Mouse (Mus musculus) liver, postnatal 0 days (tissue): Measurements from ENCODE around the gene Golph3l. TPM values are rescaled to one million over a fixed set of nuclear protein-coding genes. Genes with fewer than 3 reads are reported as not detected.
"Not testable (repeated sequence)": the region's sequence is repeated elsewhere in the genome, so short reads cannot be mapped to it uniquely, and the experiment has no call there.

Source experiments
- ATAC-seq: fragments of 200-750 bp; cut with Nextera tagmentation; 2 replicates; pipeline ENCODE4 v1.8.0; 2017; ENCODE audit warnings: mild to moderate bottlenecking, moderate library complexity
- DNase-seq: peaks from one replicate; pipeline ENCODE4 v3.0.0-alpha.2; 2016
- H3K27ac ChIP-seq: fragments of 300-500 bp; sonication (generic); 2 replicates; pipeline ENCODE4 v1.5.1; 2014; ENCODE audit warnings: antibody characterized with exemption, moderate library complexity, mild to moderate bottlenecking, low read depth
- H3K27me3 ChIP-seq: fragments of 300-500 bp; sonication (generic); 2 replicates; pipeline ENCODE4 v1.6.1; 2014; ENCODE audit warnings: low read length, control low read depth, mixed read lengths; ENCODE audit not compliant: insufficient read depth
- H3K36me3 ChIP-seq: fragments of 300-500 bp; sonication (generic); replicated peaks from 2 replicates; pipeline ENCODE4 v1.6.1; 2014; ENCODE audit warnings: mild to moderate bottlenecking, control low read depth, low read length, moderate library complexity, mixed read lengths; ENCODE audit not compliant: insufficient read depth
- H3K4me1 ChIP-seq: fragments of 300-500 bp; sonication (generic); 2 replicates; pipeline ENCODE4 v1.6.1; 2014; ENCODE audit warnings: antibody characterized with exemption, mild to moderate bottlenecking, control low read depth; ENCODE audit not compliant: insufficient read depth
- H3K4me2 ChIP-seq: fragments of 300-500 bp; sonication (generic); 2 replicates; pipeline ENCODE4 v1.6.1; 2014; ENCODE audit warnings: low read depth, mild to moderate bottlenecking, low read length, moderate library complexity, mixed read lengths
- H3K4me3 ChIP-seq: fragments of 300-500 bp; sonication (generic); 2 replicates; pipeline ENCODE4 v1.5.1; 2014; ENCODE audit warnings: low read depth, low read length
- H3K9ac ChIP-seq: fragments of 300-500 bp; sonication (generic); replicated peaks from 2 replicates; pipeline ENCODE4 v1.6.1; 2014; ENCODE audit warnings: mild to moderate bottlenecking, moderate library complexity
- H3K9me3 ChIP-seq: fragments of 300-500 bp; sonication (generic); 2 replicates; pipeline ENCODE4 v1.6.1; 2016; ENCODE audit warnings: mild to moderate bottlenecking, control low read depth, low read length, mixed read lengths
- CTCF ChIP-seq: sonication (generic); IDR thresholded peaks from 2 replicates; pipeline ENCODE4 v1.5.1; 2016; ENCODE audit warnings: antibody characterized with exemption, low read depth
- EP300 ChIP-seq: IDR thresholded peaks from 2 replicates; pipeline ENCODE4 v1.6.1; 2016; ENCODE audit warnings: antibody characterized with exemption, low read depth, mild to moderate bottlenecking
- WGBS: fragments of 180-500 bp; shearing (Covaris S2); extraction: QIAGEN DNeasy Blood & Tissue Kit; methylation state at CpG from one replicate; pipeline ENCODE4 v1.1.7; 2014; ENCODE audit not compliant: insufficient replicate concordance; 5-methylcytosine and 5-hydroxymethylcytosine counted together
- polyA plus RNA-seq: library from polyadenylated mRNA; unstranded; fragments of >200 nt; fragmentation: Nextera tagmentation; extraction: Ambion mirVana; gene quantifications from 2 replicates; pipeline ENCODE4 v1.2.1, GENCODE M21; 2015

Golph3l gene
- polyA plus RNA-seq, 1 experiment from 2014 or later = 11.3 TPM

DNA sequence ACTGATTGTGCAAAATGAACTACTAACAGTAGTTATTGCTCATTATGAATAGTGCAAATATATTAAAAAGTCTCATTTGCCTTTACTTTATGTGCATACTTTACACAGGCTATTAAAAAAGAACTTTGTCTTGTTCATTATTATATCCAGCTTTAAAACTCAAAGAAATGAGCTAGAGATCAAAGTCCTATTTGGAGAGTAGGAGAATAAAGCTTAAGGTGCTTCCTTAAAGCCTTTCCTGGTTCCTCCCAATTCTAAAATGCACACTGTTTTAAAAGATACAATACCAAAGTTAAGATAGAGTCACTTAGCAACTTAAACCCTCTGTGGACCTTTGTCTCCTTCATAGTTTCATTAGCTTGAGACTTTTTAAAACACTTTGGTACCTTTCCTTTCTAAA lies 10.0 kb downstream of the Golph3l start:
- Histone ChIP-seq H3K4me2 (no peak overlapping the region), H3K4me1 (no peaks in the 10 kb centered on the region), H3K36me3 (peaks cover 26% of the 10 kb centered on the region), H3K9ac (no peak overlapping the region), H3K4me3 (no peak overlapping the region), H3K27ac (no peak overlapping the region), H3K9me3 (no peaks in the 10 kb centered on the region), H3K27me3 (no peaks in the 10 kb centered on the region)
- TF ChIP-seq CTCF (no peak), EP300 (no peak)
- no peak for ATAC-seq
- no peak for DNase-seq

DNA sequence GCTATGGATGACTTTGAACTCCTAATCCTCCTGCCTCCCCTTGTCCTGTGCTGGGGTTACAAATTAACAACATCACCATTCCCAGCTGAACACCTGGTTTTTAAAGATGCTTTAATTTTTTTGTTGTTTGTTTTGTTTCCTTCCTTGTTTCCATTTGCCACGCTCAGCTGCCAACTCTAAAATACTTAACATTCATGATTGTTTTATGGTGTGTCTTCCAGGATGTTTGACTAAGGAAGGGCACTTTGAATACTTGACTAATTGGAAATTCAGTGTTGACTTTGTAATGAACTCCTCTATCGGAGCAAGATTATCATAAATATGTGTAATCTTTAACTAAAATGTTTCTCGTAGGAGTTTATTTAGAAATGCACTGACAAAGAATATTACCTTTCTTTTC lies 12.6 kb downstream of the Golph3l start:
- TF ChIP-seq CTCF (no peak), EP300 (no peak)
- ATAC-seq (no peak), DNase-seq (no peak)
- Histone ChIP-seq H3K36me3 (peaks cover 18% of the 10 kb centered on the region; the same call in 1 of the 2 replicates), H3K4me1 (no peaks in the 10 kb centered on the region), H3K9me3 (no peaks in the 10 kb centered on the region), H3K27me3 (no peaks in the 10 kb centered on the region), H3K4me2 (no peak overlapping the region), H3K9ac (no peak overlapping the region), H3K27ac (no peak overlapping the region), H3K4me3 (no peak overlapping the region)
- WGBS = 78% methylated on average over 3 of the region's 3 CpGs

DNA sequence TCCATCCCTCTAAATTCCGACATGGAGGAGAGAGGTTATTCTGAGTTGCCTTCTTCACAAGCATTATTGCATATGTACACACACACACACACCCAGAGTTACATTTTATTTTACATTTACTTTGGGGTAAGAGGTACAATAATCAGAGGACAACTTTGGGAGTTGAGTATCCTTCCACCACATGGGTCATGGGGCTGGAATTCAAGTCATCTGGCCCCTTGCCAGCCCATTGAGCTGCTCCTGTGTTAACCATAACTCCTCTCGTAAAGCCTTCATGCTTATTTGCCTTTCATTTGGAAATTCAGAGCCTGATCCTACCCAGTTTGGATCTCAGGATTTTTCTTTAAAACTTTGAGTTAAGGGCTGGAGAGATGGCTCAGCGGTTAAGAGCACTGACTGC lies 17.4 kb downstream of the Golph3l start:
- H3K36me3 ChIP-seq = peaks cover 46% of the 10 kb centered on the region
- H3K4me2 ChIP-seq = no peak overlapping the region
- H3K9me3 ChIP-seq = no peaks in the 10 kb centered on the region
- no peak for DNase-seq
- no peaks in the 10 kb centered on the region for H3K27me3 ChIP-seq
- H3K4me3 ChIP-seq = no peak overlapping the region
- H3K27ac ChIP-seq = no peak overlapping the region
- ATAC-seq = no peak
- 93% methylated on average over 3 of the region's 3 CpGs for WGBS
- H3K4me1 ChIP-seq = no peaks in the 10 kb centered on the region
- no peak overlapping the region for H3K9ac ChIP-seq
- no peak for TF ChIP-seq CTCF
- TF ChIP-seq EP300 = no peak

DNA sequence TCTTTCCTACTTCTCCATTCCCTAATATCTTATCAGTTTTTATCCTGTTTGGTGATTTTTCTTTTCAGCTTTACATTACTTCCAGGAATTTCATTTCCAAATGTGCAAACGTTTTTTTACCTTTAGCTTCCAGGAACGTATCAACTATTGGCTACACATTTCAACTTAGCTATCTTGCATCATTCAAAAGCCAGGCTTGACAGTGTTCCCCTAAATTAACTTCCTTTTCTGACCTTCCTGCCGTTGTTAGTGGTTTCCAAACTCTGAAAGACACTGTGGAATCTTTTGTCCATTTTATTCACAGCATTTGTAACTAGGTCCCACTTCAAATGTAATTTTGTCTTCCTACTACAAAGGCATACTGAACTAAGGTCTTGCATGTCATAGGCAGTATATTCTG lies 20.5 kb downstream of the Golph3l start:
- 47% methylated on average over 3 of the region's 3 CpGs for WGBS
- Histone ChIP-seq H3K9me3 (no peaks in the 10 kb centered on the region), H3K4me2 (no peak overlapping the region), H3K9ac (no peak overlapping the region), H3K36me3 (peaks cover 47% of the 10 kb centered on the region), H3K4me1 (no peaks in the 10 kb centered on the region), H3K4me3 (no peak overlapping the region), H3K27me3 (no peaks in the 10 kb centered on the region), H3K27ac (no peak overlapping the region)
- DNase-seq (no peak), ATAC-seq (no peak)
- TF ChIP-seq EP300 = no peak
- TF ChIP-seq CTCF = no peak

DNA sequence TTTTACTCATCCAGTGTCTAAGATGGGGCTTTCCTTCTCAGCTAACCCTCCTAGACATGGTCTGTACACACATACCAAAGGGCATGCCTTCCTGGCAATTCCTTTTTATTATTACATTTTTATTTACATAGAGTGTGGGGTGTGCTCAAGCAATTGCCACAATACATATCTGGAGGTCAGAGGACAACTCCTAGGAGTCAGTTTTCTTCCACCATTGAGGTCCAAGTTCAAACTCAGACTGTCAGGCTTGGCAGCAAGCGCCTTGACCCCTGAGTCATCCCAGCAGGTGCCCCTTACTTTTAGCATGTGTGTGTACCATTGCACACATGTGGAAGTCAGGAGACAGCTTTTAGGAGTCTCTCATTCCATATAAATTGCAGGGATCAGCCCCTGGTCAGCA lies 25.3 kb downstream of the Golph3l start:
- no peak for ATAC-seq

GRCm38 (mm10) chr3:95618511-95618910 lies 29.8 kb downstream of the Golph3l start:
- H3K4me3 ChIP-seq = no peak overlapping the region
- no peak for DNase-seq
- no peaks in the 10 kb centered on the region for H3K9me3 ChIP-seq

More for the DNA sequence above, 25.3 kb downstream of the Golph3l start:
- H3K9me3 ChIP-seq = no peaks in the 10 kb centered on the region
- H3K4me3 ChIP-seq = no peak overlapping the region
- H3K27me3 ChIP-seq = no peaks in the 10 kb centered on the region
- DNase-seq = no peak
- H3K27ac ChIP-seq = no peak overlapping the region
- TF ChIP-seq EP300 (no peak), CTCF (no peak)
- H3K9ac ChIP-seq = no peak overlapping the region
- no peak overlapping the region for H3K4me2 ChIP-seq
- 79% methylated on average over 1 of the region's 1 CpGs for WGBS
- H3K36me3 ChIP-seq = peaks cover 51% of the 10 kb centered on the region
- H3K4me1 ChIP-seq = no peaks in the 10 kb centered on the region

DNA sequence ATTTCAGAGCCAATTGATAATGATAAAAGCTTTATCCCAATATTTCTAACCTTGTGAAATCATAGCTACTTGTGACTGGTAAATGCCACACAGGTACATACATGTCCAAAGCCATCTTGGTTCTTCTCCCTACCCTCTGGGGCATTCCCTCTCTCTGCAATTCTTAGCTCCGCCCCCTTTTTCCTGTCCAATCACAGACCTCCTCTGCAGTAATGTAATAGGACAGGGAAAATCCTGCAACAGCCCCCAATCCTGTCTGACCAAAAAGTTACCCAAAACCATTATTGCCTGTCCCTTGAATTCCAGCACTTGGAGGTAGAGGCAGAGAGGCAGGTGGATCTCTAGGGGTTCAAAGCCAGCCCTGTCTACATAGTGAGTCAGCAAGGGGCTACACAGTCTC lies 32.5 kb downstream of the Golph3l start:
- H3K27me3 ChIP-seq = no peaks in the 10 kb centered on the region
- H3K9ac ChIP-seq = no peak overlapping the region
- H3K4me3 ChIP-seq = no peak overlapping the region
- DNase-seq (no peak), ATAC-seq (no peak)
- peaks cover 3% of the 10 kb centered on the region for H3K4me1 ChIP-seq
- H3K27ac ChIP-seq = no peak overlapping the region
- no peak for TF ChIP-seq EP300
- no peaks in the 10 kb centered on the region for H3K9me3 ChIP-seq
- WGBS = 75% methylated on average over 1 of the region's 1 CpGs
- H3K36me3 ChIP-seq = peaks cover 36% of the 10 kb centered on the region
- H3K4me2 ChIP-seq = no peak overlapping the region

More at GRCm38 (mm10) chr3:95618511-95618910, 29.8 kb downstream of the Golph3l start:
- no peak for ATAC-seq
- Histone ChIP-seq H3K36me3 (peaks cover 46% of the 10 kb centered on the region), H3K9ac (no peak overlapping the region; the same call in 1 of the 2 replicates), H3K4me2 (no peak overlapping the region), H3K27ac (no peak overlapping the region), H3K4me1 (no peaks in the 10 kb centered on the region), H3K27me3 (no peaks in the 10 kb centered on the region)
- 88% methylated on average over 1 of the region's 1 CpGs for WGBS
- no peak for TF ChIP-seq CTCF
- no peak for TF ChIP-seq EP300

GRCm38 (mm10) chr3:95622421-95622820 lies 33.7 kb downstream of the Golph3l start:
- 96% methylated on average over 20 of the region's 20 CpGs for WGBS
- DNase-seq, H3K4me3 ChIP-seq, ATAC-seq, H3K27ac ChIP-seq, H3K9ac ChIP-seq, H3K4me1 ChIP-seq, H3K27me3 ChIP-seq, H3K4me2 ChIP-seq, H3K9me3 ChIP-seq: not testable (repeated sequence)
- peaks cover 40% of the 10 kb centered on the region for H3K36me3 ChIP-seq
